Mouse (Mus musculus) cerebellum, adult 11-12 months (tissue): ENCODE measurements around the gene Rasgef1b.
A peak's percentile ranks its signal among the peaks of the same experiment; 100 is the strongest.

ENCODE experiments used
- DNase-seq: peaks from one replicate; pipeline ENCODE4 v3.0.0; 2022

The Rasgef1b gene

GRCm38 (mm10) chr5:99279016-99279757 lies 449.7 kb downstream of the Rasgef1b start:
- no peak for DNase-seq

DNA sequence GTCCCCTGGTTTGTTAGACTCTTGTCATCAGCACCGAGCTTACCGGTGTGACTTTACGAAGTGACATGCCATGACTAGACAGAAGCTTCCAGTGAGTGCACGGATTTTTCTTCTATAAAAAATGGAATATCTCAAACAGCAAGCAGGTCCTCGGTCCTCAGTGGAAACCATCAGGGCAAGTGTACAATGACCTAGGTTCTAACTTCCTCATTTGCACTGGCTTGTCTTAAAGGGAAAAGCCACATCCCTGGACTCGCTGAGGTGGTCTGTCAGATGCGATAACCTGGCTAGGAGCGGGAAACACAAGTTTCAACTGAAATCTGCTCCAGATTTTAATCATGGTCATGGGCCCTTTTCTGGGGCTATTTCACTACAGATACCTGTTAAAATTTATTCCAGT lies 450.5 kb downstream of the Rasgef1b start:
- DNase-seq = no peak

- no peak for DNase-seq
These were observed 451.3 kb downstream of the Rasgef1b start for GRCm38 (mm10) chr5:99277536-99277935.

DNA sequence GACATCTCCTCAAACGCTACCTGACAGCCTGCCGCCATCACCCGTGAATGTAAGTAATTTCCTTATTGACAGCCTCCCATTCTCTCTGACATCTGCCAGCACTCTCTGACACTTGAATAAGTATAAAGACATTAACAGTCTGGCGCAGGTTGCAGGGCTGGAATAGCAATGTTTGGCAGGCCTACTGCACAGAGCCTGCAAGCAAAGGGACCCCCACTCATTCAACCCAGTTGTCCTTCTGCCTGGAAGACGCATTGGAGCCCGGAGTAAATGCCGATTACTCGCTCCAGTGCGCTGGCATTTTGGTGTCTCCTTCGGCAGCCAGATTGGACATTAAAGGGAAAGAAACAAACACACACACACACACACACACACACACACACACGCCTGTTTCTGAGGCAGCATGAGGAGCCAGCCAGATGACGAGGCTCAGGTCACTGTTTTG lies 454.7 kb downstream of the Rasgef1b start:
- no peak for DNase-seq

DNA sequence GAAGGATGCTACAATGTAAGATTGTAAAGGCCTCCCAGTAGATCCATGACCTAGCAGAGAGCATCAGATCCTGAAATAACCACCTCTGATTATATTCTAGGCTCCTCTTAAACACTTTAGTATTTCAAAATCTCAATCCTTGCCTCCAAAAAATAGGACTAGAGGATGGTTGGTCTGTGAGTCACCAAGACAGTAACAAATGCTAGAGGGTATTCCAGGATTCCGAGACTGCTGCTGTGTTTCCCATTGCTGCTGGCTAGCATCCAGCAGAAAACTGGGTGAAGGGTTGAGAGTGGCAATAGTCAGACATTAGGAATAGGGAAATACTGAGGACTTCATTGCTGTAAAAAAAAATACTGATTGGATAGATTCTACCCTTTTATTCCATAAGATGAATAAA lies 457.3 kb downstream of the Rasgef1b start:
- no peak for DNase-seq

DNA sequence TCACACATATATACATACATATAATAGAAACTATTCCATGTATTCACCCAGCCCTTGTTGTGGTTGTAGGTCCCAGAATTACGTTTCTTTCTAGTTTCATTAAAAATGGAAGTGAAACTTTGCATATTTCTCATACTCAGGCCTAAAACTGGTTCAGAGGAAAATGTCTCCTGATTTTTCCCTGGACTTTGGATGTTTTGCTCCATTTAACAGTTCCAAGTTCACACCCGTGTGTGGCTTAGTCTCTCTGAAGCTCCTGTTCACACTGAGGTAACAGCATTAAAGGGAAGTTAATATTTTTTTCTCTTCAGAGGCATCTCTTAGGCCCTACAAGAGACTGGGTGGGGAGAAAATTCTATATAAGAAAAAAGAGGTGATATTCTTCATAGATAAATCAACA lies 459.7 kb downstream of the Rasgef1b start:
- DNase-seq = no peak

DNA sequence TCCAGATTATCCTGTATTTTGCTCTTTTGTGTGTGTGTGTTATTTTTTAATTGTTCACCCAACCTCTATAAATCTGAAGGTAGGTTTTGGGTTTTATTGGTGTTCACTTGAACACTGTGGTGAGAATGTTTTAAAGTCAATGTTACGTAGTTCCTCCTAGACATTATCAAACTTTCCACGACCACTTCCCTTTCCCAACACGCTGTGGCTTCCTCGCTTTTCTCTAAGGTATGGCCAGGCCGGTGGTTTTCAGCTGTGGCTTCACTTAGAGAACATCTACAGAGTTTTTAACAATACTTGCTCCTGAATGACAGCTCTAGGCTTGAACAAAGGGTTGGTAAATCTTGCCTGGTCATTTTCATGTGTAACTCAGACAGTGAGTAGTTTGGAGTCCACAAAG lies 461.5 kb downstream of the Rasgef1b start:
- DNase-seq = no peak

DNA sequence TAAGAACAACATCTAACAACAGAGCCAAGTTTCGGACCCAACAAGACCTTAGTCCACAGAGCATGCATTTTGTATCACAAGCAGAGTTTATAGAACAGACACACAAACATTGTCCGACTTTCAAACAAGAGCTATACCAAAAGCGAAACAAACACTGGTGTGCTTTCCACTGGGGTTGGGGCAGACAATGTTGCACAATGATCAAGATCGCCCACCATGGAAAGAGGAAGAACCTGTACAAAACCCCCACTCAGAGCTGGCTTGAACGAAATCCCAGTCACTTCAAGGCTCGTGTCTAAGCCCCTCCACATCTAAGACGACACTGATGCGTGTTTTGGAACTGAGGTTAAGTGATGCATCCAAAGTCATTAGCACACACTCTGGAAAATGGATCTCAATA lies 462.6 kb downstream of the Rasgef1b start:
- no peak for DNase-seq

DNA sequence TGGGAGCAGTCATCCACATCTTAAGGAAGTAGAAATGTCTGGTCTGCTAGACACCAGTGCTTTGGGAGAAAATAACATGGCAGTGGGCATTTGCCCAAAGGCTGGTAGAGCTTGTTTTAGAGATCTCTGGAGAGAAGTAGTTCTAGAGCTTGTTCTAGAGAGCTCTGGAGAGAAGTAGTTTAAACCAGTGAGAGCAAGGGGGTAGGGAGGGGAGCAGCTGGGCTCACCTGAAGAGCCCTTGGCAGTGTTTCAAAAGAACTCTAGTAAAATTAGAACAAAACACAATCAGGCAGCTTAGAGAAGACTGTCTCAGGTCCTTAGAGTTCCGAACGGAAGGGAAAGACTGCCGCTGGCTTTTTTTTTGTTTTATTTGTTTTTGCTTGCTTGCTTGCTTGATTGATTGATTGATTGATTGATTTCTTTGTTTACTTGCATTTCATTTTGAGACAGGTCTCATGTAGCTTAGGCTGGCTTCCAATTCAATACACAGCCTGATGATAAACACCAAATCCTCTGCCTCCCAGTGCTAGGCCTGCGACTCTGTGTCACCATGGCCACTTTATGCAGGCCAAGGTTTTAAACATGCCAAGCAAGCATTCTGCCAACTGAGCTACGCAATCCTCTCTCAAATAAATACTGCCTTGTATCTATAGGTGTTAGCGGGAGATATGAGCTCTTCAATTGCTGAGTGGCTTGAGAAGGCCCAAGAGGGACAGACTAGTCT lies 466.5 kb downstream of the Rasgef1b start:
- DNase-seq = no peak

- DNase-seq = no peak
These were observed 467.6 kb downstream of the Rasgef1b start for GRCm38 (mm10) chr5:99261121-99261724.

- DNase-seq = no peak
These were observed 470.8 kb downstream of the Rasgef1b start for GRCm38 (mm10) chr5:99258003-99258500.

DNA sequence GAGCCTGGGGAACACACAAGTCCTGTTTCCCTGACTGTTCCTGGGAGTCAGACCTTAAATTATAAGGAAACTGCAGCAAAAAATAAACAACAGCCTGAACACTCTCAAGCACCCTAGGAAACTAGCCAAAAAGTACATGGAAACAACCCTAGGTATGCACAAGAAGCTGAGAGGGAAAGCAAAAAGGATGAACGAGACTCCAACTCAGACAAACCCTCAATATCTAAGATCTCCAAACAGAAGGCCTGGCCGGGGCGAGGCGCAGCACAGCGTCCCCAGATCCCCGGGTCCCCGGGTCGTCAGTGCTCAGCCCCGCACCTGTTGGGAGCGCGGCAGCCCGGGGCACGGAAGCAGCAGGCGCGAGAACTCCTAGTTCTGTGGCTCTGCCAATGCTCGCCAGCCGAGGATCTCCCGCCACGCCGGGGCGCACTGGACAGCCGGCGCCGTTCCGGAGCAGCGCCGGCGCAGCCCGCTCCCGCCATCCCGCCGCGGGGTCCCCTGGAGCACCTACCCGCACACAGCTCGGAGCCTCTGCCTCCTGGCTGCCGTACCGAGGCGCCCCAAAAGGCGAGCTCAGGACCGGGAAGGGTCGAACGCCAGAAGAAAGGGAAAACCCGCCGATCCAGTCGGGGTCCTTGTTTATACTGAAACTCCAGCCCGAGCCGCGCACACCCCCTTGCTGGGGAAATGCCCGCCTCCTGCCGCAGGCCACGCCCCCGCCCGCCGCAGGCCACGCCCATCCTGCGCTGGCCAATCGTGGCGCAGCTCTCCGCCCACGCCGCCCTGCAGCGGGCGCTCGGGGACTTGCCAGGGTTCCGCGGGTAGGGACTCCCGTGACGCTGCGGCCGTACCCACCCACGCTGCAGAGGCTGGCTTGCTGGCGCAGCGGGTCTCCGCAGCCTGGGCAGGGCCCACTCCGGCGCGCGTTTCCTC lies 476.4 kb downstream of the Rasgef1b start:
- DNase-seq = peak; percentile 87

- DNase-seq = no peak
These were observed 477.3 kb downstream of the Rasgef1b start for GRCm38 (mm10) chr5:99251379-99252202.

GRCm38 (mm10) chr5:99250820-99251219 lies 478.0 kb downstream of the Rasgef1b start:
- no peak for DNase-seq

- DNase-seq = peak; percentile 81
These were observed 480.4 kb downstream of the Rasgef1b start for GRCm38 (mm10) chr5:99248501-99248900.

DNA sequence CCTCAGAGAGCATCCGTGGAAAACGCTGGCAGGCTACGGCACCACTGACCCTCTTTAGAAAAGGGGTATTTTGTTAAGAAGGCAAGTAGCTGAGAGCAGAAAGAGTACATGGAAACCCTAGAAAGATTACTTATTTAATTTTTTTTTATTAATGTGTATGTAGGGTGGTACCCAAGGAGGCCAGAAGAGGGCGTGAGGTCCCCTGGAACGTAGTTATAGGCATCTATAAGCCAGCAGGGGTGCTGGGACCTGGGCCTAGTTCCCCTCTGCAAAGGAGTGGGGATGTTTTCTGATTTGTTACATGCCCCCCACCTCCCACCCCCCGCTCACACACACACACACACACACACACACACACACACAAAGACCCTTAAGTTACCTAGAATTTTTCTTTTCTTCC lies 480.9 kb downstream of the Rasgef1b start:
- no peak for DNase-seq

GRCm38 (mm10) chr5:99247441-99247840 lies 481.4 kb downstream of the Rasgef1b start:
- no peak for DNase-seq

DNA sequence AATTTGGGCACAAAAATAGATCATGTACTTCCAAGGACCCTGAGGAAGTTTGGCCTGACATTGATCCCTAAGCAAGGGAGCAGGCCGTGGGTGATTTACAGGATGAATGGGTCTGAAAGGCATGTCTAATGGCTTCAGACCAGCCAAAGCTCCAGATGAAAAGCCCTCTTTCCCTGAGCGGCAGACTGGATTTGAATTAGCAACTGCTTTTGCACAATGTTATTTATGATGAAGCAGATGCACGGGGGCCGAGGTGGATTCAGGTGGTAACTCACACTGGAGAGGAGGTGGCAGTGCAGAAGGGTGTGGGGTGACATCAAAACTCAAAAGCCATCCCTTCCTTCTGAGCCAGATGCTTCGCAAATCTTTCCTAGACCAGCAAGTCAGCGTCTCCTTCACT lies 481.9 kb downstream of the Rasgef1b start:
- DNase-seq = no peak

DNA sequence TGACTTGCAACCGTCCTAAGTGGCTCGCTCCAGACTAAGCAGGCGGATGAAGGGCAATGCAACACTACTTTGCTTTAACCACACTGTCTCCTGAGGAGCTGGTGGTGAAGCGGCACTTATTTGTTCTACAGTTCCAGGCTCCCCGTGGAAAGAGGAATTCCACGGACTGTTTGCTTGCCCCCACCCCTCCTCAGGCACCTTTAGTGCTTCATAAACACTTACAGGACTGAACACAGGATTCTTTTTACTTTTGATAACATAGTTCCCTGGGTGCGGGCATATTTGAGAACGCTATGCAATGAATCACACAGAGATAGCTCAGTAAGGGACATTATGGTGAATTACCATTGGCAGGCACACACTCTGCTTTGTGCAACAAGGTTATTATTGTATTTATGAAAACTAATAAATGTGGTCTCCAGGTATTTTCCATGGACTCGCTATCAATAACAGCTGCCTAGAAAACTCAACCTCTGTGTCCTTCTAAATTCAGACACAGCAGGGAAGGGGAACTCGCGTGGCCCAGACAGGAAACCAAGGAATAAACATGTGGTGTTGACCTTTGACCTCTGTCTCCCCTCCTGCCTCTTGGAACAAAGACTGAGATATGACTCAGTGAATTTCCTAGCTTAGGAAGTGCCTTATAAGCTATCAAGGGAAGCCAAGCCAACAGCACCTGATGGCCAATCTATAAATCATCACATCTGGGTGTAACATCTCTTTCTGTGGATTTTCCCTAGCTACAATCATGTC lies 486.7 kb downstream of the Rasgef1b start:
- no peak for DNase-seq

GRCm38 (mm10) chr5:99240501-99240900 lies 488.4 kb downstream of the Rasgef1b start:
- no peak for DNase-seq

GRCm38 (mm10) chr5:99239677-99240076 lies 489.2 kb downstream of the Rasgef1b start:
- no peak for DNase-seq
